Mouse (Mus musculus): ENCODE measurements around the gene Pgm2l1. TPM values are rescaled to one million over a fixed set of nuclear protein-coding genes. Genes with fewer than 3 reads are reported as not detected.

The Pgm2l1 gene
- total and polyA plus RNA-seq, 2 experiments from 2014 or later, result 34.4 to 127 TPM

- no peaks in the 10 kb centered on the region for H3K4me1 ChIP-seq (ENCODE audit: insufficient read depth, low read length)
- ATAC-seq, result peak; percentile 40; the same call in 1 of the 2 replicates
- 59% methylated on average over 7 of the region's 7 CpGs for WGBS
- no peak overlapping the region for H3K27ac ChIP-seq
- peak; percentile 77 for TF ChIP-seq CTCF (IDR thresholded peaks at IDR 0.05; ENCODE audit: low read depth)
- no peaks in the 10 kb centered on the region for H3K36me3 ChIP-seq (ENCODE audit: insufficient read depth, low read length)
- H3K9me3 ChIP-seq (ENCODE audit: low read length), result no peaks in the 10 kb centered on the region
- H3K4me3 ChIP-seq (ENCODE audit: low read length), result no peak overlapping the region
- H3K27me3 ChIP-seq (ENCODE audit: insufficient read depth, low read length), result no peaks in the 10 kb centered on the region
- peak; percentile 59 for DNase-seq (ENCODE audit: low spot score)
- no peak overlapping the region for H3K4me2 ChIP-seq (ENCODE audit: low read depth, low read length)
- no peak overlapping the region for H3K9ac ChIP-seq (replicated peaks; ENCODE audit: low read length)
Measured at GRCm38 (mm10) chr7:100234264-100234885, 7.2 kb downstream of the Pgm2l1 start.

GRCm38 (mm10) chr7:100238271-100238670, 11.1 kb downstream of the Pgm2l1 start:
- Histone ChIP-seq H3K4me1 (ENCODE audit: insufficient read depth, low read length) (no peaks in the 10 kb centered on the region), H3K9ac (replicated peaks; ENCODE audit: low read length) (no peak overlapping the region), H3K9me3 (ENCODE audit: low read length) (no peaks in the 10 kb centered on the region), H3K4me3 (ENCODE audit: low read length) (no peak overlapping the region), H3K36me3 (ENCODE audit: insufficient read depth, low read length) (no peaks in the 10 kb centered on the region), H3K4me2 (ENCODE audit: low read depth, low read length) (no peak overlapping the region), H3K27ac (no peak overlapping the region), H3K27me3 (ENCODE audit: insufficient read depth, low read length) (no peaks in the 10 kb centered on the region)
- DNase-seq (ENCODE audit: low spot score) (no peak), ATAC-seq (no peak)
- WGBS, result 80% methylated on average over 1 of the region's 1 CpGs
- no peak for TF ChIP-seq CTCF (IDR thresholded peaks at IDR 0.05; ENCODE audit: low read depth)

GRCm38 (mm10) chr7:100240601-100241000, 13.4 kb downstream of the Pgm2l1 start:
- no peak overlapping the region for H3K4me2 ChIP-seq (ENCODE audit: low read depth, low read length)
- no peaks in the 10 kb centered on the region for H3K36me3 ChIP-seq (ENCODE audit: insufficient read depth, low read length)
- H3K9ac ChIP-seq (replicated peaks; ENCODE audit: low read length), result no peak overlapping the region
- WGBS, result 89% methylated on average over 2 of the region's 2 CpGs
- no peaks in the 10 kb centered on the region for H3K4me1 ChIP-seq (ENCODE audit: insufficient read depth, low read length)
- no peak overlapping the region for H3K27ac ChIP-seq
- no peaks in the 10 kb centered on the region for H3K9me3 ChIP-seq (ENCODE audit: low read length)
- TF ChIP-seq CTCF (IDR thresholded peaks at IDR 0.05; ENCODE audit: low read depth), result no peak
- no peak for ATAC-seq
- no peak for DNase-seq (ENCODE audit: low spot score)
- no peaks in the 10 kb centered on the region for H3K27me3 ChIP-seq (ENCODE audit: insufficient read depth, low read length)
- no peak overlapping the region for H3K4me3 ChIP-seq (ENCODE audit: low read length)

- no peaks in the 10 kb centered on the region for H3K9me3 ChIP-seq (ENCODE audit: low read length)
- no peaks in the 10 kb centered on the region for H3K4me1 ChIP-seq (ENCODE audit: insufficient read depth, low read length)
- no peak for TF ChIP-seq CTCF (IDR thresholded peaks at IDR 0.05; ENCODE audit: low read depth)
- H3K4me3 ChIP-seq (ENCODE audit: low read length), result no peak overlapping the region
- H3K27ac ChIP-seq, result no peak overlapping the region
- ATAC-seq (no peak), DNase-seq (ENCODE audit: low spot score) (no peak)
- H3K36me3 ChIP-seq (ENCODE audit: insufficient read depth, low read length), result no peaks in the 10 kb centered on the region
- H3K27me3 ChIP-seq (ENCODE audit: insufficient read depth, low read length), result no peaks in the 10 kb centered on the region
- H3K9ac ChIP-seq (replicated peaks; ENCODE audit: low read length), result no peak overlapping the region
- no peak overlapping the region for H3K4me2 ChIP-seq (ENCODE audit: low read depth, low read length)
- WGBS, result 91% methylated on average over 1 of the region's 1 CpGs
Measured at GRCm38 (mm10) chr7:100243007-100243406, 15.8 kb downstream of the Pgm2l1 start.

GRCm38 (mm10) chr7:100244225-100244624, 17.0 kb downstream of the Pgm2l1 start:
- H3K4me1 ChIP-seq (ENCODE audit: insufficient read depth, low read length), result no peaks in the 10 kb centered on the region
- DNase-seq (ENCODE audit: low spot score) (no peak), ATAC-seq (no peak)
- 94% methylated on average over 4 of the region's 4 CpGs for WGBS
- H3K4me2 ChIP-seq (ENCODE audit: low read depth, low read length), result no peak overlapping the region
- no peak overlapping the region for H3K4me3 ChIP-seq (ENCODE audit: low read length)
- no peak overlapping the region for H3K9ac ChIP-seq (replicated peaks; ENCODE audit: low read length)
- H3K27me3 ChIP-seq (ENCODE audit: insufficient read depth, low read length), result no peaks in the 10 kb centered on the region
- H3K36me3 ChIP-seq (ENCODE audit: insufficient read depth, low read length), result no peaks in the 10 kb centered on the region
- H3K9me3 ChIP-seq (ENCODE audit: low read length), result no peaks in the 10 kb centered on the region
- H3K27ac ChIP-seq, result no peak overlapping the region
- no peak for TF ChIP-seq CTCF (IDR thresholded peaks at IDR 0.05; ENCODE audit: low read depth)

GRCm38 (mm10) chr7:100245176-100245575, 18.0 kb downstream of the Pgm2l1 start:
- WGBS, result 96% methylated on average over 3 of the region's 3 CpGs
- no peaks in the 10 kb centered on the region for H3K27me3 ChIP-seq (ENCODE audit: insufficient read depth, low read length)
- H3K9me3 ChIP-seq (ENCODE audit: low read length), result no peaks in the 10 kb centered on the region
- H3K4me2 ChIP-seq (ENCODE audit: low read depth, low read length), result no peak overlapping the region
- no peak for TF ChIP-seq CTCF (IDR thresholded peaks at IDR 0.05; ENCODE audit: low read depth)
- DNase-seq (ENCODE audit: low spot score) (no peak), ATAC-seq (no peak)
- no peak overlapping the region for H3K9ac ChIP-seq (replicated peaks; ENCODE audit: low read length)
- H3K4me3 ChIP-seq (ENCODE audit: low read length), result no peak overlapping the region
- no peak overlapping the region for H3K27ac ChIP-seq
- no peaks in the 10 kb centered on the region for H3K36me3 ChIP-seq (ENCODE audit: insufficient read depth, low read length)
- H3K4me1 ChIP-seq (ENCODE audit: insufficient read depth, low read length), result no peaks in the 10 kb centered on the region

GRCm38 (mm10) chr7:100250667-100251066, 23.5 kb downstream of the Pgm2l1 start:
- ATAC-seq, result no peak
- Histone ChIP-seq H3K4me2 (ENCODE audit: low read depth, low read length) (no peak overlapping the region), H3K36me3 (ENCODE audit: insufficient read depth, low read length) (peaks cover 17% of the 10 kb centered on the region; the same call in 1 of the 2 replicates), H3K9ac (replicated peaks; ENCODE audit: low read length) (no peak overlapping the region), H3K4me3 (ENCODE audit: low read length) (no peak overlapping the region), H3K27ac (no peak overlapping the region), H3K4me1 (ENCODE audit: insufficient read depth, low read length) (no peaks in the 10 kb centered on the region), H3K27me3 (ENCODE audit: insufficient read depth, low read length) (no peaks in the 10 kb centered on the region), H3K9me3 (ENCODE audit: low read length) (no peaks in the 10 kb centered on the region)
- TF ChIP-seq CTCF (IDR thresholded peaks at IDR 0.05; ENCODE audit: low read depth), result no peak
- 93% methylated on average over 5 of the region's 5 CpGs for WGBS
- DNase-seq (ENCODE audit: low spot score), result no peak
